Mouse (Mus musculus): ENCODE results near the gene Emp1. TPM values are rescaled to one million over a fixed set of nuclear protein-coding genes. Genes with fewer than 3 reads are reported as not detected.

The Emp1 gene
- 90.4 and 94.2 TPM in 2 replicates for polyA plus RNA-seq (2015; fragmentation: Nextera tagmentation; extraction: Ambion mirVana)

- Histone ChIP-seq H3K9me3 (no peaks in the 10 kb centered on the region), H3K4me1 (peaks cover 57% of the 10 kb centered on the region), H3K27ac (peak within 1 kb of the TSS; percentile 92), H3K4me3 (peak within 1 kb of the TSS; percentile 45), H3K36me3 (no peaks in the 10 kb centered on the region), H3K9ac (peak within 1 kb of the TSS; percentile 51), H3K4me2 (peak within 1 kb of the TSS; percentile 53), H3K27me3 (no peaks in the 10 kb centered on the region)
- 6% methylated on average over 13 of the region's 13 CpGs for WGBS
- ATAC-seq (ENCODE audit: borderline replicate concordance, extremely low read depth, low FRiP score, low TSS enrichment): no peak
Observed at GRCm38 (mm10) chr6:135362459-135363159, at the start of gene Emp1. TSS of gene Emp1 (plus strand) at chr6:135362545.

- H3K9ac ChIP-seq: no peak overlapping the region
- H3K27ac ChIP-seq: no peak overlapping the region
- no peak overlapping the region for H3K4me3 ChIP-seq
- no peak overlapping the region for H3K4me2 ChIP-seq
- WGBS: 42% methylated on average over 9 of the region's 9 CpGs
- H3K36me3 ChIP-seq: no peaks in the 10 kb centered on the region
- no peaks in the 10 kb centered on the region for H3K27me3 ChIP-seq
- no peaks in the 10 kb centered on the region for H3K9me3 ChIP-seq
- no peak for ATAC-seq (ENCODE audit: borderline replicate concordance, extremely low read depth, low FRiP score, low TSS enrichment)
- peaks cover 18% of the 10 kb centered on the region; the same call in 1 of the 2 replicates for H3K4me1 ChIP-seq
Observed at GRCm38 (mm10) chr6:135313981-135314380, 48.4 kb upstream of the Emp1 start.

- H3K4me2 ChIP-seq: no peak overlapping the region
- no peaks in the 10 kb centered on the region for H3K9me3 ChIP-seq
- no peak overlapping the region for H3K4me3 ChIP-seq
- H3K9ac ChIP-seq: no peak overlapping the region
- peaks cover 24% of the 10 kb centered on the region for H3K4me1 ChIP-seq
- ATAC-seq (ENCODE audit: borderline replicate concordance, extremely low read depth, low FRiP score, low TSS enrichment): no peak; the same call in 1 of the 2 replicates
- H3K27me3 ChIP-seq: no peaks in the 10 kb centered on the region
- peak overlapping the region; percentile 51; the same call in 1 of the 2 replicates for H3K27ac ChIP-seq
- WGBS: 44% methylated on average over 2 of the region's 2 CpGs
- no peaks in the 10 kb centered on the region for H3K36me3 ChIP-seq
Observed at GRCm38 (mm10) chr6:135316141-135316540, 46.2 kb upstream of the Emp1 start.

- WGBS: 63% methylated on average over 5 of the region's 5 CpGs
- H3K27me3 ChIP-seq: no peaks in the 10 kb centered on the region; the same call in 1 of the 2 replicates
- H3K36me3 ChIP-seq: no peaks in the 10 kb centered on the region
- no peak overlapping the region for H3K9ac ChIP-seq
- no peak overlapping the region for H3K27ac ChIP-seq
- no peaks in the 10 kb centered on the region for H3K9me3 ChIP-seq
- H3K4me1 ChIP-seq: peaks cover 44% of the 10 kb centered on the region
- no peak overlapping the region for H3K4me2 ChIP-seq
- H3K4me3 ChIP-seq: no peak overlapping the region
- no peak for ATAC-seq (ENCODE audit: borderline replicate concordance, extremely low read depth, low FRiP score, low TSS enrichment)
Observed at GRCm38 (mm10) chr6:135319431-135319933, 42.9 kb upstream of the Emp1 start.

- Histone ChIP-seq H3K9me3 (no peaks in the 10 kb centered on the region), H3K27ac (peak overlapping the region; percentile 94), H3K27me3 (no peaks in the 10 kb centered on the region; the same call in 1 of the 2 replicates), H3K4me1 (peaks cover 57% of the 10 kb centered on the region), H3K4me2 (peak overlapping the region; percentile 44), H3K9ac (no peak overlapping the region), H3K4me3 (no peak overlapping the region), H3K36me3 (no peaks in the 10 kb centered on the region)
- ATAC-seq (ENCODE audit: borderline replicate concordance, extremely low read depth, low FRiP score, low TSS enrichment): 0 out of 2 replicates have a peak, but pooled peaks have one; percentile 39
- WGBS: 55% methylated on average over 7 of the region's 7 CpGs
Observed at GRCm38 (mm10) chr6:135322749-135323148, 39.6 kb upstream of the Emp1 start.

GRCm38 (mm10) chr6:135323311-135323982 is 38.9 kb upstream of the Emp1 start:
- peak; percentile 92 for ATAC-seq (ENCODE audit: borderline replicate concordance, extremely low read depth, low FRiP score, low TSS enrichment)
- no peak overlapping the region for H3K4me3 ChIP-seq

GRCm38 (mm10) chr6:135324111-135324510 is 38.2 kb upstream of the Emp1 start:
- H3K4me2 ChIP-seq: no peak overlapping the region
- H3K27me3 ChIP-seq: no peaks in the 10 kb centered on the region; the same call in 1 of the 2 replicates
- H3K27ac ChIP-seq: peak overlapping the region; percentile 94
- no peak for ATAC-seq (ENCODE audit: borderline replicate concordance, extremely low read depth, low FRiP score, low TSS enrichment)
- WGBS: 42% methylated on average over 3 of the region's 3 CpGs
- no peak overlapping the region for H3K9ac ChIP-seq
- H3K4me1 ChIP-seq: peaks cover 57% of the 10 kb centered on the region
- no peak overlapping the region for H3K4me3 ChIP-seq
- no peaks in the 10 kb centered on the region for H3K9me3 ChIP-seq
- H3K36me3 ChIP-seq: no peaks in the 10 kb centered on the region

More at GRCm38 (mm10) chr6:135323311-135323982, 38.9 kb upstream of the Emp1 start:
- Histone ChIP-seq H3K4me1 (peaks cover 57% of the 10 kb centered on the region), H3K36me3 (no peaks in the 10 kb centered on the region), H3K4me2 (peak overlapping the region; percentile 44), H3K27ac (peak overlapping the region; percentile 94), H3K9ac (no peak overlapping the region), H3K9me3 (no peaks in the 10 kb centered on the region), H3K27me3 (no peaks in the 10 kb centered on the region; the same call in 1 of the 2 replicates)
- WGBS: 20% methylated on average over 16 of the region's 16 CpGs

GRCm38 (mm10) chr6:135324686-135325300 is 37.6 kb upstream of the Emp1 start:
- Histone ChIP-seq H3K9ac (no peak overlapping the region), H3K9me3 (no peaks in the 10 kb centered on the region), H3K27ac (peak overlapping the region; percentile 94), H3K4me2 (no peak overlapping the region), H3K4me1 (peaks cover 57% of the 10 kb centered on the region), H3K4me3 (no peak overlapping the region), H3K36me3 (no peaks in the 10 kb centered on the region), H3K27me3 (no peaks in the 10 kb centered on the region; the same call in 1 of the 2 replicates)
- no peak for ATAC-seq (ENCODE audit: borderline replicate concordance, extremely low read depth, low FRiP score, low TSS enrichment)
- WGBS: 61% methylated on average over 9 of the region's 9 CpGs

GRCm38 (mm10) chr6:135326847-135327246 is 35.5 kb upstream of the Emp1 start:
- ATAC-seq (ENCODE audit: borderline replicate concordance, extremely low read depth, low FRiP score, low TSS enrichment): no peak
- 79% methylated on average over 7 of the region's 7 CpGs for WGBS
- Histone ChIP-seq H3K4me2 (no peak overlapping the region), H3K27me3 (no peaks in the 10 kb centered on the region; the same call in 1 of the 2 replicates), H3K36me3 (no peaks in the 10 kb centered on the region), H3K4me3 (no peak overlapping the region), H3K4me1 (peaks cover 44% of the 10 kb centered on the region), H3K9me3 (no peaks in the 10 kb centered on the region), H3K9ac (no peak overlapping the region), H3K27ac (no peak overlapping the region)

GRCm38 (mm10) chr6:135331916-135332315 is 30.4 kb upstream of the Emp1 start:
- Histone ChIP-seq H3K27ac (peak overlapping the region; percentile 79), H3K4me1 (peaks cover 27% of the 10 kb centered on the region), H3K4me2 (no peak overlapping the region), H3K9ac (no peak overlapping the region), H3K4me3 (no peak overlapping the region), H3K9me3 (no peaks in the 10 kb centered on the region), H3K27me3 (no peaks in the 10 kb centered on the region), H3K36me3 (no peaks in the 10 kb centered on the region)
- WGBS: 80% methylated on average over 4 of the region's 4 CpGs
- no peak for ATAC-seq (ENCODE audit: borderline replicate concordance, extremely low read depth, low FRiP score, low TSS enrichment)

GRCm38 (mm10) chr6:135332737-135333281 is 29.5 kb upstream of the Emp1 start:
- 16% methylated on average over 10 of the region's 10 CpGs for WGBS
- H3K4me2 ChIP-seq: no peak overlapping the region
- H3K9me3 ChIP-seq: no peaks in the 10 kb centered on the region

More at GRCm38 (mm10) chr6:135332737-135333281, 29.5 kb upstream of the Emp1 start:
- H3K9ac ChIP-seq: no peak overlapping the region
- H3K27ac ChIP-seq: peak overlapping the region; percentile 79
- no peak overlapping the region for H3K4me3 ChIP-seq
- no peaks in the 10 kb centered on the region for H3K36me3 ChIP-seq
- no peaks in the 10 kb centered on the region for H3K27me3 ChIP-seq
- peak; percentile 45; the same call in 1 of the 2 replicates for ATAC-seq (ENCODE audit: borderline replicate concordance, extremely low read depth, low FRiP score, low TSS enrichment)
- peaks cover 27% of the 10 kb centered on the region for H3K4me1 ChIP-seq

All from lung, embryonic 15.5 days (tissue).